Mouse (Mus musculus) layer of hippocampus, postnatal 14 days (tissue): ENCODE measurements around the gene Foxred2. TPM values are rescaled to one million over a fixed set of nuclear protein-coding genes. Genes with fewer than 3 reads are reported as not detected.

ENCODE experiments used
- DNase-seq, 2 experiments: peaks; one replicate each; pipeline ENCODE4 v3.0.0; 2021 to 2022; ENCODE audit warnings: low spot score in 2 of 2, mixed read lengths in 1 of 2
- total RNA-seq, 2 experiments: library from RNA; stranded (reverse); gene quantifications; 2 replicates each; pipeline ENCODE4 v1.2.3; 2021

Gene Foxred2
- total RNA-seq, 2 experiments from 2014 or later: 10.5 to 11.6 TPM

GRCm38 (mm10) chr15:77952921-77953320 is 3.6 kb downstream of the Foxred2 start:
- no peak for DNase-seq

- DNase-seq: no peak
These were observed 7.5 kb downstream of the Foxred2 start for GRCm38 (mm10) chr15:77949061-77949460.

- no peak for DNase-seq
These were observed 10.8 kb downstream of the Foxred2 start for GRCm38 (mm10) chr15:77945711-77946110.

DNA sequence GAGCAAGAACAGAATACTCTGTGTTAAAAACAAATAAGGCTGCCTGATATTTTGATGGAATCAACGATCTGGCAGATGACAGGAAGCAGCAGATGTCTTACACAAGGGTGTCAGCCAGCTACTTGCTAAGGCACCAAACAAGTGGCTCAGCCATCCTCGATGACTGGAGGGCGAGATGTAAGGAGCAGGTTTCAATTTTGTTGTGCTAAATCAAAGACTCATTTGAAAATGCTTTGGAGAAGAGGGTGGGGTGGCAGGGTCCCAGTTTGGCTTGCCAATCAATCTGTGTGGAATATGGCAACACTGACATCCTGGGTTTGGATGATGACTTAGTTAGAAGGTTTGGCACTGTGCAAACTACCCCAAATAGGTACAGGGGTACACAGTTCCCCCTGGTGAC is 15.0 kb downstream of the Foxred2 start:
- DNase-seq: no peak

DNA sequence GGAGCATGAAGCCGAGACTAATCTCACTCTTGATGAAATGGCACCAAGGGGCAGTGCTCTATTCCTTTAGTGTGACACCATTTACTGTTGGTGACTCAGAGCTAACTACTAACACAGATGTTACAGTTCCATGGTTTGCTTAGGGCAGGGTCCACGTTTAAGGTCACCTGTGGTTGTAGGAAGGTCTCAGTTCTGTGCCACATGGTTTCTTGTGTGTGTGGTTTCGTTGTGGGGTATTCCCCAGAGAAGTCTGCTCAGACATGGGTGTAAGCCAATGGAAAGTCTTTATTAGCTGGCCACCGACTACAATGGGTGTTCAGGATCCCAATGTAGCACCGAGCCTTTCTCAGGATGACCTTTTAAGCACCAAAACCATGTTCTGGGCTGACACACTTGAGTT is 18.0 kb downstream of the Foxred2 start:
- no peak for DNase-seq

GRCm38 (mm10) chr15:77935673-77936375 is 20.7 kb downstream of the Foxred2 start:
- peak; percentile 59 to 79 for DNase-seq

DNA sequence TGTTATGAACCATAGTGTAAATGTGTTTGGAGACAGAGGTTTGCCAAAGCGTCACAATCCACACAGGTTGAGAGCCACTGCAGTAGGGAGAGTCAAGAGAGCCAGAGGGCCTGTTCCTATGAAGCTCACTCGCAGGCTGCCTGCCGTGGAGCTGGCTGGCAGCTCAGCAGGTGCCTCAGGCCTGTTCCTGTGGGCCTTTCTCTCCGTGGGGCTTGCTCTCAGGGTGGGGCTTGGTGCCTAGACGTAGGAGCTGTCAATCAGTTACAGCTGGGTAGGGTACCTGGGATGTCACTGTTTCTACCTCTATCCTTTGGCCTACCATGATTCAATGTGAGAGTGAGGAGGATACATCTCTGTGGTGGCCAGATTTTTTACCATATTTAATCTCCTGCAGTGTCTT is 21.6 kb downstream of the Foxred2 start:
- DNase-seq: no peak

DNA sequence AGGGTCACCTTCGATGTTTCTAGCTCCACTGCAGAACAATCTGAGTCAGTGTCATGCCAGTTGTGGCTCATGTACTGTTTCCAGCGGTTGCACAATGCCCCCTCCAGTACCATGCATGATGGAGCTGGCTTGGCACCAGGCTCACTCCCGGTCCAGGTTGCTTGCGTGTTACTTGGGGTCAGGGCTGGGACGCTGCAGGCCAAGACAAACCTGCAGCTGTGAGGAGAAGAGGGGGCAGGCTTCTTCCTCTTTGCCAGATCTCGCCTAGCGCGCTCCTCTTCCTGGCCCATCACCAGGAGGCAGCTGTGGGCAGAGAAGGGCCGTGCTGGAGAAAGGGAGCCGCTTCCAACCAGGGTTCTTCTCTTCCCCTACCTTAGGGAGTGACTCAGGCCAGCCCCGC is 22.2 kb downstream of the Foxred2 start:
- no peak for DNase-seq

DNA sequence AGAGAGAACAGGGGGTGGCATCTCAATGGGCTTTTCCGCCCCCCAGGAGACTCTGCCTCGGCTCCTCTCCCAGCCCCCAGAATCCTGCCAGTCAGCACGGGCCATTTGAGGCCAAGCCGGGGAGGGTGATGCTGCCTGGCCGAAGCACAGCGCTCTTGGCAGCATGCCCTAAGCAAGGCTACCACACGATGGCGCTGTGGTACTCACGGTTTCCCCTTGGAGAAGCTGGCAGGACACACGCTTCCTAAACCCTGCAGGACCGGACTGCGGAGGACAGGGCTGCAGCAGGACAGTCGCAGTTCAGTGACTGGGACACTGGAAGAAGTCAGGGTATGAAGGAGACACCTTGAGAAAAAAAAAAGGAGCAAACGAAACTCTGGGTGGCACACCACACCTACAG is 22.8 kb downstream of the Foxred2 start:
- DNase-seq: peak; percentile 98 to 100

DNA sequence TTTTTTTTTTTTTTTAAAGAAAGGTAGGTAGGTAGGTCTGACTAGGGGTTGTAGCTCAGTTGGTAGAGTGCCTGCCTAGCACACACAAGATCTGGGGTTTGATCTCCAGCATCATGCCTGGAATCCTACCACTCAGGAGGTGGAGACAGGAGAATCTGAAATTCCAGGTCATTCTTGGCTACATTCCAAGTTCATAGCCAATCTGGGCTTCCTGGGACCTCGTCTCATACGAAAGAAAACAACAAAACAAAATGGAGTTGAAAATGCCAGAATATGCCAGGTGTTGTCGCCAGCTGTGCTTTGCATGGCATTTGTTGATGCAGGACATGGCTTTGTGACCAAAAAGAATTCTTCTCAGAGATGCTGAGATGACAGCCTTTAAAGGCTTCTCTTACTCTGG is 23.3 kb downstream of the Foxred2 start:
- DNase-seq: no peak

DNA sequence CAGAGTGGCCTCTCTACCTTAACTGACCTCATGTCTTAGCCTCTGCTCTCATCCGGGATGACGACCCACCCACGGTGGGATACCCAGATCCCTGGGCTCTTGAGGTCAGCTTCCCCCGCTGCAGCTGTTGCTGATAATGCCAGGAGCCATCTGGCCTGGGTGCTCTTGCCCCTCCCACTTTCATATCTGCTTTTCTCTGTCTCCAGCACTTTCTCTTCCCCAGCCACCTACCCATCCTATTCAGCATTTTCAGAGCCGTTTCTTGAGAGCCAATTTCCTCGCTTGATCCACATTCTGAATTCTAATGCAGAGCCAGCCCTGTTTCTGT is 24.9 kb downstream of the Foxred2 start:
- DNase-seq: no peak

GRCm38 (mm10) chr15:77930986-77931688 is 25.4 kb downstream of the Foxred2 start:
- DNase-seq: no peak

GRCm38 (mm10) chr15:77929804-77930203 is 26.7 kb downstream of the Foxred2 start:
- no peak for DNase-seq

- peak; percentile 97 to 99 for DNase-seq
These were observed 27.7 kb downstream of the Foxred2 start, which contains the start of gene Txn2 for GRCm38 (mm10) chr15:77928673-77929331. Gene Txn2, minus strand, starts transcription at chr15:77929006.

DNA sequence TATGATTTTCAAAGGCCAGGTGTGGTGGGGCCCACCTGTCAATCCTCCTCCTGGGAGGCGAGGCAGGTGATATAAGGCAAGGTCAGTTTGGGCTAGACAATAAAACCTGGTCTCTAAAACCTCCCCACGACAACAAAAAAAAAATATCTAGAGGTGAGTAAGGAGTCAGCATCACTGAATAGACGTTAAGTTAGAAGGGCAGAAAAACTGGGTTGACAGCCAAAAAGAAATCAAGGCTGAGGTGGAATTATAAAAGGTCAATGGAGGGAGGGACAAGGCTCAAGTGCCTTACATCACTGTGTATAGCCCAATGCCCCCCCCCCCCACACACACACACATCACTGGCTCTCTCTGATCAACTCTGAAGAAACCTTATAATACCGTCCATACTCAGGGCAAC is 28.4 kb downstream of the Foxred2 start:
- no peak for DNase-seq

- DNase-seq: no peak
These were observed 29.6 kb downstream of the Foxred2 start for GRCm38 (mm10) chr15:77926921-77927320.

GRCm38 (mm10) chr15:77925195-77925594 is 31.3 kb downstream of the Foxred2 start:
- no peak for DNase-seq

- no peak for DNase-seq
These were observed 33.1 kb downstream of the Foxred2 start for GRCm38 (mm10) chr15:77923267-77924035.

DNA sequence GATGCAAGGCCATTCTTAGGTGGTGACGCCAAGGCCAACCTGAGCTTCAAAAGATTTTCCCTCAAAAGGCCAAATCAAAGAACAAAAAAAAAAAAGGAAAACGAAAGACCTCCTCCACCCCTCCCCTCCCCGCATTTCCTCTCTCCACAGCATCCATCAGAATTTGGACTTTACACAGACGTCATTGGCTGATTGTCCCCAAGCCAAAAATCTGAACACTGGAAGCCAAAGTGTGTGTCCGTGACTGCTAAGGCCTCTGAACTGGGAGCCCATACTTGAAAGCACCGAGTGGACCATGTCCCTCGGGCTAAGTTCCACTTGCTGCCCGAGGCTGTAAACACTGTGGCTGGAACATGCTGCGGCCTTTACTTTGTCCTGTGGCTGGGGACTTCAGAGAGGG is 33.8 kb downstream of the Foxred2 start:
- DNase-seq: no peak

DNA sequence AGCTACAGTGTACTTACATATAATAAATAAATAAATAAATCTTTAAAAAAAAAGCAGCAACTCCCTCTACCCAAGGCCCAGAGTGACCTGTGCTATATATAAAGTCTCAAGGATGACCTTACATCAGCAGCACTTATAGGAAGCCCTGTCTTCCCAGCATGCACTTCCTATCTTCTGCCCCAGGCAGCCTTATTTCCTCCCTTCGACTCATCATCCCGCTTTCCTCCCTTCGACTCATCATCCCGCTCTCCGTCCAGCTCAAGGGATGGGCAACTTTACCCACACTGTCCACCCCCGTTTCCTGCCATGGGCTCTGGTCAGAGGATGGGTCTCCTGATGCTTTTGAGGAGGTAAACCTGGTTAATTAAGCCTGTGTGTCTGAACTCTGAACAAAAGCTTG is 34.9 kb downstream of the Foxred2 start:
- DNase-seq: no peak
